Mouse (Mus musculus) limb, embryonic 11.5 days (tissue): ENCODE measurements around the gene Ccnj. TPM values are rescaled to one million over a fixed set of nuclear protein-coding genes. Genes with fewer than 3 reads are reported as not detected.

Experiments used
- ATAC-seq: fragments of 200-750 bp; cut with Nextera tagmentation; 2 replicates; pipeline ENCODE4 v1.8.0; 2017; ENCODE audit warnings: low read depth; ENCODE audit not compliant: insufficient number of reproducible peaks, low FRiP score, low TSS enrichment
- DNase-seq: peaks from one replicate; pipeline ENCODE4 v3.0.0-alpha.2; 2015; ENCODE audit warnings: low spot score
- H3K27ac ChIP-seq: fragments of 300-500 bp; sonication (generic); replicated peaks from 2 replicates; pipeline ENCODE4 v1.5.1; 2014; ENCODE audit warnings: low read depth, mild to moderate bottlenecking, low read length
- H3K27me3 ChIP-seq: fragments of 300-500 bp; sonication (generic); 2 replicates; pipeline ENCODE4 v1.6.1; 2014; ENCODE audit warnings: mild to moderate bottlenecking, low read length, mixed read lengths; ENCODE audit not compliant: control insufficient read depth, insufficient read depth
- H3K36me3 ChIP-seq: fragments of 300-500 bp; sonication (generic); 2 replicates; pipeline ENCODE4 v1.6.1; 2014; ENCODE audit warnings: mild to moderate bottlenecking, low read length, moderate library complexity, mixed read lengths; ENCODE audit not compliant: control insufficient read depth, insufficient read depth
- H3K4me1 ChIP-seq: fragments of 300-500 bp; sonication (generic); 2 replicates; pipeline ENCODE4 v1.6.1; 2014; ENCODE audit warnings: low read length, mixed read lengths; ENCODE audit not compliant: control insufficient read depth, insufficient read depth
- H3K4me2 ChIP-seq: fragments of 300-500 bp; sonication (generic); 2 replicates; pipeline ENCODE4 v1.6.1; 2014; ENCODE audit warnings: low read depth, mild to moderate bottlenecking, moderate library complexity; ENCODE audit not compliant: severe bottlenecking
- H3K4me3 ChIP-seq: fragments of 300-500 bp; sonication (generic); 2 replicates; pipeline ENCODE4 v1.5.1; 2014; ENCODE audit warnings: low read depth, low read length
- H3K9ac ChIP-seq: fragments of 300-500 bp; sonication (generic); 2 replicates; pipeline ENCODE4 v1.6.1; 2014; ENCODE audit warnings: mild to moderate bottlenecking, low read length
- H3K9me3 ChIP-seq: fragments of 300-500 bp; sonication (generic); 2 replicates; pipeline ENCODE4 v1.6.1; 2016; ENCODE audit warnings: low read length; ENCODE audit not compliant: control insufficient read depth
- WGBS: fragments of 180-500 bp; shearing (Covaris S2); extraction: QIAGEN DNeasy Blood & Tissue Kit; methylation state at CpG from one replicate; pipeline ENCODE4 v1.1.7; 2014; 5-methylcytosine and 5-hydroxymethylcytosine counted together
- polyA plus RNA-seq: library from polyadenylated mRNA; unstranded; fragments of >200 nt; fragmentation: Nextera tagmentation; extraction: Ambion mirVana; gene quantifications from 2 replicates; pipeline ENCODE4 v1.2.1, GENCODE M21; 2014

Ccnj gene
- polyA plus RNA-seq, 1 experiment from 2014 or later = 33.5 TPM

GRCm38 (mm10) chr19:40868284-40868683 is 37.2 kb downstream of the Ccnj start:
- Histone ChIP-seq H3K4me2 (no peak overlapping the region), H3K36me3 (no peaks in the 10 kb centered on the region), H3K4me3 (no peak overlapping the region), H3K9ac (no peak overlapping the region), H3K27ac (no peak overlapping the region), H3K27me3 (no peaks in the 10 kb centered on the region), H3K4me1 (no peaks in the 10 kb centered on the region), H3K9me3 (no peaks in the 10 kb centered on the region)
- 21% methylated on average over 5 of the region's 5 CpGs for WGBS
- ATAC-seq (no peak), DNase-seq (no peak)

- no peak overlapping the region for H3K9ac ChIP-seq
- 93% methylated on average over 3 of the region's 3 CpGs for WGBS
- no peak for DNase-seq
- no peak for ATAC-seq
- no peak overlapping the region for H3K4me3 ChIP-seq
- H3K36me3 ChIP-seq = no peaks in the 10 kb centered on the region
- no peak overlapping the region for H3K4me2 ChIP-seq
- no peaks in the 10 kb centered on the region for H3K4me1 ChIP-seq
- no peaks in the 10 kb centered on the region for H3K9me3 ChIP-seq
- no peaks in the 10 kb centered on the region for H3K27me3 ChIP-seq
- no peak overlapping the region for H3K27ac ChIP-seq
These were observed 38.5 kb downstream of the Ccnj start for GRCm38 (mm10) chr19:40869425-40870105.

GRCm38 (mm10) chr19:40872955-40873665 is 42.0 kb downstream of the Ccnj start:
- no peaks in the 10 kb centered on the region for H3K27me3 ChIP-seq

GRCm38 (mm10) chr19:40881700-40882099 is 50.6 kb downstream of the Ccnj start:
- 84% methylated on average over 4 of the region's 4 CpGs for WGBS

More at GRCm38 (mm10) chr19:40872955-40873665, 42.0 kb downstream of the Ccnj start:
- H3K4me3 ChIP-seq = peak overlapping the region; percentile 45
- no peak overlapping the region; the same call in 1 of the 2 replicates for H3K27ac ChIP-seq
- H3K4me2 ChIP-seq = peak overlapping the region; percentile 70
- DNase-seq = peak; percentile 98
- no peaks in the 10 kb centered on the region for H3K4me1 ChIP-seq
- H3K9ac ChIP-seq = peak overlapping the region; percentile 65
- peak; percentile 91 for ATAC-seq
- H3K9me3 ChIP-seq = no peaks in the 10 kb centered on the region
- 2% methylated on average over 51 of the region's 51 CpGs for WGBS
- H3K36me3 ChIP-seq = no peaks in the 10 kb centered on the region

GRCm38 (mm10) chr19:40888887-40889286 is 57.8 kb downstream of the Ccnj start:
- DNase-seq = no peak
- no peak overlapping the region for H3K4me3 ChIP-seq
- H3K9ac ChIP-seq = no peak overlapping the region
- no peaks in the 10 kb centered on the region for H3K4me1 ChIP-seq
- H3K9me3 ChIP-seq = no peaks in the 10 kb centered on the region
- no peaks in the 10 kb centered on the region for H3K27me3 ChIP-seq
- no peak overlapping the region for H3K27ac ChIP-seq
- 90% methylated on average over 1 of the region's 1 CpGs for WGBS
- H3K36me3 ChIP-seq = no peaks in the 10 kb centered on the region
- H3K4me2 ChIP-seq = no peak overlapping the region
- no peak for ATAC-seq

More at GRCm38 (mm10) chr19:40881700-40882099, 50.6 kb downstream of the Ccnj start:
- Histone ChIP-seq H3K4me1 (no peaks in the 10 kb centered on the region), H3K4me3 (no peak overlapping the region), H3K27ac (no peak overlapping the region), H3K9ac (no peak overlapping the region), H3K36me3 (no peaks in the 10 kb centered on the region), H3K4me2 (no peak overlapping the region), H3K27me3 (0 out of 2 replicates have a peak, but pooled peaks cover 3% of the 10 kb centered on the region), H3K9me3 (no peaks in the 10 kb centered on the region)
- ATAC-seq (no peak), DNase-seq (no peak)

- no peaks in the 10 kb centered on the region for H3K36me3 ChIP-seq
- ATAC-seq (peak; percentile 68), DNase-seq (no peak)
- H3K27me3 ChIP-seq = no peaks in the 10 kb centered on the region
- H3K9ac ChIP-seq = peak overlapping the region; percentile 91
- no peaks in the 10 kb centered on the region for H3K9me3 ChIP-seq
- peak overlapping the region; percentile 69 for H3K4me3 ChIP-seq
- peak overlapping the region; percentile 37; the same call in 1 of the 2 replicates for H3K27ac ChIP-seq
- 51% methylated on average over 21 of the region's 21 CpGs for WGBS
- H3K4me1 ChIP-seq = no peaks in the 10 kb centered on the region
- peak overlapping the region; percentile 62 for H3K4me2 ChIP-seq
These were observed 63.0 kb downstream of the Ccnj start for GRCm38 (mm10) chr19:40894071-40894506.

GRCm38 (mm10) chr19:40894519-40895392 is 63.7 kb downstream of the Ccnj start, which contains the start of gene Zfp518a:
Gene Zfp518a (plus strand): TSS chr19:40894705.
- H3K9ac ChIP-seq = peak within 1 kb of the TSS; percentile 91
- H3K36me3 ChIP-seq = no peaks in the 10 kb centered on the region
- H3K9me3 ChIP-seq = no peaks in the 10 kb centered on the region
- peak within 1 kb of the TSS; percentile 91 for H3K27ac ChIP-seq
- under 1% methylated on average over 82 of the region's 89 CpGs for WGBS
- peak; percentile 95 for DNase-seq
- H3K27me3 ChIP-seq = no peaks in the 10 kb centered on the region
- ATAC-seq = peak; percentile 77
- H3K4me2 ChIP-seq = peak within 1 kb of the TSS; percentile 62
- peak within 1 kb of the TSS; percentile 69 for H3K4me3 ChIP-seq
- no peaks in the 10 kb centered on the region for H3K4me1 ChIP-seq

- peak overlapping the region; percentile 62 for H3K4me2 ChIP-seq
- DNase-seq (no peak), ATAC-seq (peak; percentile 81; the same call in 1 of the 2 replicates)
- H3K9me3 ChIP-seq = no peaks in the 10 kb centered on the region
- peak overlapping the region; percentile 69 for H3K4me3 ChIP-seq
- H3K9ac ChIP-seq = peak overlapping the region; percentile 91
- H3K27me3 ChIP-seq = no peaks in the 10 kb centered on the region
- WGBS = 2% methylated on average over 6 of the region's 6 CpGs
- peak overlapping the region; percentile 91 for H3K27ac ChIP-seq
- H3K4me1 ChIP-seq = no peaks in the 10 kb centered on the region
- no peaks in the 10 kb centered on the region for H3K36me3 ChIP-seq
These were observed 64.3 kb downstream of the Ccnj start for GRCm38 (mm10) chr19:40895393-40895703.
